Mouse (Mus musculus) kidney, embryonic 14.5 days (tissue): ENCODE data around the gene Naaladl1. TPM values are rescaled to one million over a fixed set of nuclear protein-coding genes. Genes with fewer than 3 reads are reported as not detected.
"Not testable (repeated sequence)": the region's sequence is repeated elsewhere in the genome, so short reads cannot be mapped to it uniquely, and the experiment has no call there.

Experiments used
- ATAC-seq: fragments of 200-750 bp; cut with Nextera tagmentation; 2 replicates; pipeline ENCODE4 v1.8.0; 2017; ENCODE audit warnings: moderate number of reproducible peaks, mild to moderate bottlenecking, moderate TSS enrichment, moderate library complexity; ENCODE audit not compliant: low FRiP score, low TSS enrichment
- H3K27ac ChIP-seq: fragments of 300-500 bp; sonication (generic); 2 replicates; pipeline ENCODE4 v1.5.1; 2014; ENCODE audit warnings: low read depth, mild to moderate bottlenecking, low read length, moderate library complexity, mixed read lengths
- H3K27me3 ChIP-seq: fragments of 300-500 bp; sonication (generic); 2 replicates; pipeline ENCODE4 v1.6.1; 2014; ENCODE audit warnings: mild to moderate bottlenecking, low read length; ENCODE audit not compliant: control insufficient read depth, insufficient read depth
- H3K36me3 ChIP-seq: fragments of 300-500 bp; sonication (generic); 2 replicates; pipeline ENCODE4 v1.6.1; 2014; ENCODE audit warnings: low read length, mixed read lengths; ENCODE audit not compliant: control insufficient read depth, insufficient read depth
- H3K4me1 ChIP-seq: fragments of 300-500 bp; sonication (generic); 2 replicates; pipeline ENCODE4 v1.6.1; 2014; ENCODE audit warnings: low read length, mixed read lengths; ENCODE audit not compliant: control insufficient read depth, insufficient read depth
- H3K4me2 ChIP-seq: fragments of 300-500 bp; sonication (generic); replicated peaks from 2 replicates; pipeline ENCODE4 v1.6.1; 2014; ENCODE audit warnings: low read depth, mild to moderate bottlenecking, low read length
- H3K4me3 ChIP-seq: fragments of 300-500 bp; sonication (generic); 2 replicates; pipeline ENCODE4 v1.5.1; 2014; ENCODE audit warnings: mild to moderate bottlenecking, low read length
- H3K9ac ChIP-seq: fragments of 300-500 bp; sonication (generic); 2 replicates; pipeline ENCODE4 v1.6.1; 2014; ENCODE audit warnings: low read depth, mild to moderate bottlenecking, low read length, moderate library complexity
- H3K9me3 ChIP-seq: fragments of 300-500 bp; sonication (generic); 2 replicates; pipeline ENCODE4 v1.6.1; 2016; ENCODE audit warnings: low read length; ENCODE audit not compliant: control insufficient read depth
- WGBS: fragments of 180-500 bp; shearing (Covaris S2); extraction: QIAGEN DNeasy Blood & Tissue Kit; methylation state at CpG from one replicate; pipeline ENCODE4 v1.1.7; 2014; 5-methylcytosine and 5-hydroxymethylcytosine counted together
- polyA plus RNA-seq: library from polyadenylated mRNA; unstranded; fragments of >200 nt; fragmentation: Nextera tagmentation; extraction: Ambion mirVana; gene quantifications from 2 replicates; pipeline ENCODE4 v1.2.1, GENCODE M21; 2014

The Naaladl1 gene
- polyA plus RNA-seq, 1 experiment from 2014 or later = 0.60 TPM

- WGBS = 27% methylated on average over 19 of the region's 19 CpGs
- Histone ChIP-seq H3K4me2 (no peak overlapping the region), H3K9me3 (no peaks in the 10 kb centered on the region), H3K4me1 (peaks cover 16% of the 10 kb centered on the region; the same call in 1 of the 2 replicates), H3K36me3 (no peaks in the 10 kb centered on the region), H3K27me3 (no peaks in the 10 kb centered on the region), H3K27ac (no peak overlapping the region), H3K4me3 (no peak overlapping the region), H3K9ac (peak overlapping the region; percentile 31; the same call in 1 of the 2 replicates)
- no peak for ATAC-seq
Measured at GRCm38 (mm10) chr19:6121761-6122160, 16.2 kb downstream of the Naaladl1 start.

DNA sequence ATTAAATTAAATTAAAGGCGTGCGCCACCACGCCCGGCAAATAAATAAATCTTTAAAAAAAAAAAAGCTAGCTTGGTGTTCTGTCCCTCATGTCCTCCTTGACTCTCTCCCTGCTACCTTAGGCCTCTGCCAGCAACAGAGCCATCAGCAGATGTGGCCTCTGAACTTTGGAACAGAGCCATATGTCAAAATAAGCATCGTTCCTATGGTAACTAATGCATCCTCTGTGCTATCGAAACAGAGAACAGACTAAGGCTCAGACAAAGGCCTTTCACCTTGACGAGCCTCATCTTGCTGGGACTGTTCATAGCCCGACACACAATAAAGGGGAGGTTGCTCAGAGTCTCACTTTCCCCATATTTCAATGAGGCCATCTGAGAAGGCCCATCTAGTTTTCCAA lies 17.7 kb downstream of the Naaladl1 start:
- 82% methylated on average over 8 of the region's 8 CpGs for WGBS
- no peak overlapping the region for H3K4me3 ChIP-seq
- H3K9me3 ChIP-seq = no peaks in the 10 kb centered on the region
- H3K4me1 ChIP-seq = peaks cover 10% of the 10 kb centered on the region; the same call in 1 of the 2 replicates
- H3K9ac ChIP-seq = no peak overlapping the region
- H3K27ac ChIP-seq = no peak overlapping the region
- no peaks in the 10 kb centered on the region for H3K27me3 ChIP-seq
- H3K36me3 ChIP-seq = no peaks in the 10 kb centered on the region
- ATAC-seq = no peak
- H3K4me2 ChIP-seq = no peak overlapping the region

DNA sequence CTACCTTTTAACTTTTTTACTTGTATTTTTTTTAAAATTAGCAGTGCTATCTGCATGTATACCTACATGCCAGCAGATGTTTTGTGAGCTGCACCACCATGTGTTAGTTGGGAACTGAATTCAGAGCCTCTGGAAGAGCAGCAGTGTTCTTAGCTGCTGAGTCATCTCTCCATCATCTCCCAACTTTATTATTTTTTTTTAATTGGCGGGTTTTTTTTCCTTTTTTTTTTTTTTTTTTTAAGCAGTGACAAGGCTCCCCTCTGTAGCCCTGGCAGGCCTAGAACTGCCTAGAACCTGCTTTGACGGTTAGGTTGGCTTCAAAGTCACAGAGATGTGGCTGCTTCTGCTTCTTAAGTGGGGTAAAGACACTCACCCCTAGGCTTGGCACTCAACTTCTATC lies 19.3 kb downstream of the Naaladl1 start:
- Histone ChIP-seq H3K4me1 (0 out of 2 replicates have a peak, but pooled peaks cover 4% of the 10 kb centered on the region), H3K4me2 (no peak overlapping the region), H3K9ac (no peak overlapping the region), H3K4me3 (no peak overlapping the region), H3K27me3 (no peaks in the 10 kb centered on the region), H3K9me3 (no peaks in the 10 kb centered on the region), H3K27ac (no peak overlapping the region), H3K36me3 (no peaks in the 10 kb centered on the region)
- WGBS = 75% methylated on average over 2 of the region's 2 CpGs
- ATAC-seq = no peak

DNA sequence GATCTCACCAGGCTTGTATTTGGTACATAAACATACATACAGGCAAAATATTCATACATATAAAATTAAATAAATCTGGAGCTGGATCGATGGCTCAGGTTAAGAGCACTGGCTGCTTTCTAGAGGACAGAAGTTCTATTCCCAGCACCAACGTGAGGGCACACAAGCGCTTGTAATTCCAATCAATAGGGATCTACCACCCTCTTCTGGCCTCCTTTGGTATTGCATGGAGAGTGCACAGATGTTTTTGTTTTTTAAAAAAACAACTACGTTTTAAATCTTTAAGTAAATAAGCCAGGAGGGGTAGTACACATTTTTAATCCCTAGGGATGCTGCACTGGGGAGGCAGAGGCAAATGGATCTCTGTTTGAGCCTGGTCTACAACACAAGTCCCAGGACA lies 20.7 kb downstream of the Naaladl1 start:
- no peak for ATAC-seq
- H3K36me3 ChIP-seq = no peaks in the 10 kb centered on the region
- H3K9me3 ChIP-seq = no peaks in the 10 kb centered on the region
- H3K4me1 ChIP-seq = 0 out of 2 replicates have a peak, but pooled peaks cover 4% of the 10 kb centered on the region
- H3K4me3 ChIP-seq = no peak overlapping the region
- H3K9ac ChIP-seq = no peak overlapping the region
- H3K27ac ChIP-seq = no peak overlapping the region
- WGBS = 31% methylated on average over 4 of the region's 4 CpGs
- no peaks in the 10 kb centered on the region for H3K27me3 ChIP-seq
- no peak overlapping the region for H3K4me2 ChIP-seq

DNA sequence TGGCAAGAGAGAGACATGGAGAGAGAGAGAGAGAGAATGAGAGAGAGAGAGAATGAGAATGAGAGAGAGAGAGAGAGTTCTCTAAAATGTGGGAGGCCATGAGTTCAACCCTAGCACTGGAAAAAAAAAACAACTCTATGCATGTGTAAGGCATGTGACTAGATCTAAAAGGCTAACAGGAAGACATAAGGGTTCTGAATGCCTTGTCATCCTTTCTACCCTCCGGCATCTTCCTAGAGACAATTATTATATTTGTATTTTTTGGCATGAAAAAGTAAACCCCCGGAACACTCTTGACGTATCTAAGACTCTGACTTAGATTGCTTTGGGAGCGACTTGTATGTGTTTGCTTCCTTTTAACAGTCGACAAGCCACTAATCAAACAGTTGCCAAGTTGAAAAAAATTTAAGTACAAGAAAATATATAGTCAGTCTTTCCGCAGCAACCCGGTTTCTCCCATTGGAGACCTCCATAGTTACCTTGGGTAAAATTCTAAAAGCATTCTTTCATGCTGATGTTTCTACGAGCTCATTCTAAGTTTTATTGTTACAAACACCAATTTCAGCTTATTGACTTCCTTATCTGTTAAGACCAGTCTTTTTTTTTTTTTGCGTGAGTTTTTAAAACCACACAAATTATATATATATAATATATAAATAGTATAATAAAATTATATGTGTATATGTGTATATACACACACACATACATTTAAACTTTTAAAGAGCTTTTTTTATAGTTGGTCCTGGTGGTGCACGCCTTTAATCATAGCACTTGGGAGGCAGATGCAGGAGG lies 21.4 kb downstream of the Naaladl1 start:
- Histone ChIP-seq H3K9me3 (no peaks in the 10 kb centered on the region), H3K27ac (peak overlapping the region; percentile 82; the same call in 1 of the 2 replicates), H3K4me1 (no peaks in the 10 kb centered on the region), H3K27me3 (no peaks in the 10 kb centered on the region), H3K36me3 (no peaks in the 10 kb centered on the region), H3K9ac (no peak overlapping the region), H3K4me3 (peak overlapping the region; percentile 43), H3K4me2 (peak overlapping the region; percentile 46)
- no peak for ATAC-seq
- WGBS = 67% methylated on average over 10 of the region's 10 CpGs

GRCm38 (mm10) chr19:6127760-6128341 lies 22.3 kb downstream of the Naaladl1 start, which contains the start of gene Snx15:
Gene Snx15, minus strand, starts transcription at chr19:6128304.
- Histone ChIP-seq H3K36me3 (no peaks in the 10 kb centered on the region), H3K4me1 (no peaks in the 10 kb centered on the region), H3K9me3 (no peaks in the 10 kb centered on the region), H3K27ac (peak within 1 kb of the TSS; percentile 82; the same call in 1 of the 2 replicates), H3K4me3 (peak within 1 kb of the TSS; percentile 43), H3K27me3 (no peaks in the 10 kb centered on the region), H3K9ac (peak within 1 kb of the TSS; percentile 58; the same call in 1 of the 2 replicates), H3K4me2 (peak within 1 kb of the TSS; percentile 46)
- under 1% methylated on average over 32 of the region's 32 CpGs for WGBS
- peak; percentile 95 for ATAC-seq

GRCm38 (mm10) chr19:6130414-6131128 lies 25.0 kb downstream of the Naaladl1 start:
- not testable (repeated sequence) for H3K27me3 ChIP-seq, ATAC-seq, H3K4me1 ChIP-seq, H3K9ac ChIP-seq, H3K36me3 ChIP-seq, H3K4me3 ChIP-seq, H3K9me3 ChIP-seq, H3K27ac ChIP-seq, H3K4me2 ChIP-seq
- WGBS = 78% methylated on average over 7 of the region's 7 CpGs

DNA sequence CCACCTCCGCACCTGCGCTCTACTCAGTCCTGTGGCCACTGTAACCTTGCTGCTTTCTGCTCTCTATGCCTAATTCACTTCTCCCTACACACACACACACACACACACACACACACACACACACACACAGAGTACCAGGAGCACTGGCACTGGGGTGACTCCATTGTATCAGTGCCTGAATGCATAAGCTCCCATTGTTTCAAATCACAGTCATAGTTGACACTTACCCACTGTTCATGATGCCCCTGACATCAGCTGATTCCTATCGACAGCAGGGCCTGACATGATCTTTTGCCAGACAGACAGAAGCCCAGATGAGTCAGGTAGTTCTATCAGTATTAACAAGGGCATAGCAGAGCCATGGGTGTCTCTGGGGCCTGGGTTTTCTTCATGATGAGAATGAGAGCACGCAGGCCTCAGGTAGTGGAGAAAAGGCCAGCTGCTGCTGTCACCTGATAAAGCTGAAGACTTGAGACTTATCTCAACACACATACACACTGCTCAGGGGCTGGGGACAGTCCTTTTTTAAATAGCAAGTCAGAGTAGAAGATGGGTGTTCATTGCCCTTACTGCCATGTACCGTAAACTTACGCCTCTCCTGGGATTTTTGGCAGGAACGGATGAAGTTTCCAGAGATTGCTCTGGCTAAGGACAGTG lies 26.7 kb downstream of the Naaladl1 start:
- H3K9ac ChIP-seq = no peak overlapping the region
- H3K4me3 ChIP-seq = no peak overlapping the region
- ATAC-seq = no peak
- peaks cover 12% of the 10 kb centered on the region for H3K36me3 ChIP-seq
- H3K27ac ChIP-seq = no peak overlapping the region
- 82% methylated on average over 7 of the region's 7 CpGs for WGBS
- no peaks in the 10 kb centered on the region for H3K27me3 ChIP-seq
- no peaks in the 10 kb centered on the region for H3K9me3 ChIP-seq
- H3K4me2 ChIP-seq = no peak overlapping the region
- no peaks in the 10 kb centered on the region for H3K4me1 ChIP-seq
